Mouse (Mus musculus) heart, postnatal 0 days (tissue): Measurements from ENCODE around the gene Syt11. TPM values are rescaled to one million over a fixed set of nuclear protein-coding genes. Genes with fewer than 3 reads are reported as not detected.

Experiments
- ATAC-seq: fragments of 200-750 bp; cut with Nextera tagmentation; 2 replicates; pipeline ENCODE4 v1.8.0; 2017; ENCODE audit warnings: low read depth, moderate number of reproducible peaks, moderate library complexity; ENCODE audit not compliant: insufficient read depth
- DNase-seq: peaks from one replicate; pipeline ENCODE4 v3.0.0-alpha.2; 2016; ENCODE audit warnings: low spot score
- H3K27ac ChIP-seq: fragments of 300-500 bp; sonication (generic); 2 replicates; pipeline ENCODE4 v1.5.1; 2014; ENCODE audit warnings: low read depth, mild to moderate bottlenecking
- H3K27me3 ChIP-seq: fragments of 300-500 bp; sonication (generic); 2 replicates; pipeline ENCODE4 v1.6.1; 2014; ENCODE audit warnings: low read length, mixed read lengths; ENCODE audit not compliant: control insufficient read depth, insufficient read depth
- H3K36me3 ChIP-seq: fragments of 300-500 bp; sonication (generic); replicated peaks from 2 replicates; pipeline ENCODE4 v1.6.1; 2014; ENCODE audit warnings: low read length, mixed read lengths; ENCODE audit not compliant: control insufficient read depth, insufficient read depth
- H3K4me1 ChIP-seq: fragments of 300-500 bp; sonication (generic); 2 replicates; pipeline ENCODE4 v1.6.1; 2014; ENCODE audit warnings: antibody characterized with exemption; ENCODE audit not compliant: control insufficient read depth, insufficient read depth
- H3K4me2 ChIP-seq: fragments of 300-500 bp; sonication (generic); 2 replicates; pipeline ENCODE4 v1.6.1; 2014; ENCODE audit warnings: low read depth, mild to moderate bottlenecking, low read length, moderate library complexity
- H3K4me3 ChIP-seq: fragments of 300-500 bp; sonication (generic); 2 replicates; pipeline ENCODE4 v1.5.1; 2014; ENCODE audit warnings: low read depth, low read length
- H3K9ac ChIP-seq: fragments of 300-500 bp; sonication (generic); replicated peaks from 2 replicates; pipeline ENCODE4 v1.6.1; 2014; ENCODE audit warnings: low read depth, low read length, mixed read lengths
- H3K9me3 ChIP-seq: fragments of 300-500 bp; sonication (generic); replicated peaks from 2 replicates; pipeline ENCODE4 v1.6.1; 2016; ENCODE audit warnings: low read length; ENCODE audit not compliant: control insufficient read depth
- CTCF ChIP-seq: IDR thresholded peaks from 2 replicates; pipeline ENCODE4 v1.5.1; 2016; ENCODE audit warnings: antibody characterized with exemption, control low read depth, low read depth
- EP300 ChIP-seq: IDR thresholded peaks from 2 replicates; pipeline ENCODE4 v1.6.1; 2016; ENCODE audit warnings: antibody characterized with exemption, low read depth
- WGBS: fragments of 180-500 bp; shearing (Covaris S2); extraction: QIAGEN DNeasy Blood & Tissue Kit; methylation state at CpG from one replicate; pipeline ENCODE4 v1.1.7; 2014; 5-methylcytosine and 5-hydroxymethylcytosine counted together
- polyA plus RNA-seq: library from polyadenylated mRNA; unstranded; fragments of >200 nt; fragmentation: Nextera tagmentation; extraction: Ambion mirVana; gene quantifications from 2 replicates; pipeline ENCODE4 v1.2.1, GENCODE M21; 2015
- total RNA-seq: library from RNA; depleted of rRNA; stranded (reverse); fragments of >200 nt; gene quantifications from 2 replicates; pipeline ENCODE4 v1.2.3, GENCODE M21; 2014; ENCODE audit warnings: low replicate concordance; rRNA removed

The Syt11 gene
- total and polyA plus RNA-seq, 2 experiments from 2014 or later: 3.2 to 3.5 TPM

GRCm38 (mm10) chr3:88713709-88714108, 61.3 kb downstream of the Syt11 start:
- Histone ChIP-seq H3K4me1 (peaks cover 10% of the 10 kb centered on the region), H3K4me2 (no peak overlapping the region), H3K27ac (no peak overlapping the region), H3K36me3 (peaks cover 51% of the 10 kb centered on the region), H3K9me3 (no peaks in the 10 kb centered on the region), H3K27me3 (no peaks in the 10 kb centered on the region), H3K4me3 (no peak overlapping the region), H3K9ac (no peak overlapping the region)
- no peak for ATAC-seq
- 94% methylated on average over 4 of the region's 4 CpGs for WGBS
- DNase-seq: no peak
- TF ChIP-seq CTCF (no peak), EP300 (no peak)

- TF ChIP-seq EP300 (peak; percentile 97), CTCF (no peak)
- DNase-seq (peak; percentile 81), ATAC-seq (peak; percentile 89)
- Histone ChIP-seq H3K4me1 (peaks cover 9% of the 10 kb centered on the region; the same call in 1 of the 2 replicates), H3K27ac (peak overlapping the region; percentile 77), H3K4me3 (no peak overlapping the region), H3K36me3 (peaks cover 84% of the 10 kb centered on the region), H3K9ac (no peak overlapping the region), H3K27me3 (no peaks in the 10 kb centered on the region), H3K4me2 (no peak overlapping the region), H3K9me3 (no peaks in the 10 kb centered on the region)
- 19% methylated on average over 3 of the region's 3 CpGs for WGBS
Measured at GRCm38 (mm10) chr3:88701222-88701621, 73.7 kb downstream of the Syt11 start.

GRCm38 (mm10) chr3:88700247-88700646, 74.7 kb downstream of the Syt11 start:
- H3K27ac ChIP-seq: peak overlapping the region; percentile 77
- TF ChIP-seq EP300 (no peak), CTCF (no peak)
- no peaks in the 10 kb centered on the region for H3K27me3 ChIP-seq
- H3K9ac ChIP-seq: no peak overlapping the region
- H3K4me2 ChIP-seq: no peak overlapping the region
- H3K4me3 ChIP-seq: no peak overlapping the region
- peaks cover 88% of the 10 kb centered on the region for H3K36me3 ChIP-seq
- no peaks in the 10 kb centered on the region for H3K9me3 ChIP-seq
- WGBS: 75% methylated on average over 3 of the region's 3 CpGs
- ATAC-seq (no peak), DNase-seq (no peak)
- H3K4me1 ChIP-seq: peaks cover 9% of the 10 kb centered on the region; the same call in 1 of the 2 replicates

GRCm38 (mm10) chr3:88698834-88699233, 76.1 kb downstream of the Syt11 start:
- peaks cover 88% of the 10 kb centered on the region for H3K36me3 ChIP-seq

GRCm38 (mm10) chr3:88698051-88698450, 76.9 kb downstream of the Syt11 start:
- no peaks in the 10 kb centered on the region for H3K9me3 ChIP-seq
- H3K27ac ChIP-seq: no peak overlapping the region
- DNase-seq: no peak
- peaks cover 9% of the 10 kb centered on the region; the same call in 1 of the 2 replicates for H3K4me1 ChIP-seq
- peaks cover 87% of the 10 kb centered on the region for H3K36me3 ChIP-seq
- H3K4me2 ChIP-seq: no peak overlapping the region
- TF ChIP-seq EP300 (no peak), CTCF (no peak)
- ATAC-seq: no peak
- no peaks in the 10 kb centered on the region for H3K27me3 ChIP-seq
- H3K4me3 ChIP-seq: no peak overlapping the region
- 96% methylated on average over 1 of the region's 1 CpGs for WGBS
- no peak overlapping the region for H3K9ac ChIP-seq

More at GRCm38 (mm10) chr3:88698834-88699233, 76.1 kb downstream of the Syt11 start:
- Histone ChIP-seq H3K4me2 (no peak overlapping the region), H3K9me3 (no peaks in the 10 kb centered on the region), H3K27ac (no peak overlapping the region), H3K4me1 (peaks cover 9% of the 10 kb centered on the region; the same call in 1 of the 2 replicates), H3K9ac (no peak overlapping the region), H3K4me3 (no peak overlapping the region), H3K27me3 (no peaks in the 10 kb centered on the region)
- ATAC-seq: no peak
- TF ChIP-seq EP300: no peak
- no peak for DNase-seq
- 92% methylated on average over 6 of the region's 6 CpGs for WGBS

GRCm38 (mm10) chr3:88695545-88695944, 79.4 kb downstream of the Syt11 start:
- DNase-seq (no peak), ATAC-seq (no peak)
- H3K27ac ChIP-seq: no peak overlapping the region
- no peaks in the 10 kb centered on the region for H3K9me3 ChIP-seq
- no peak overlapping the region for H3K4me2 ChIP-seq
- no peak overlapping the region for H3K4me3 ChIP-seq
- H3K36me3 ChIP-seq: peaks cover 96% of the 10 kb centered on the region
- no peak overlapping the region for H3K9ac ChIP-seq
- peaks cover 4% of the 10 kb centered on the region; the same call in 1 of the 2 replicates for H3K4me1 ChIP-seq
- TF ChIP-seq EP300: no peak
- TF ChIP-seq CTCF: no peak
- H3K27me3 ChIP-seq: no peaks in the 10 kb centered on the region

Other genes with a start within 250 kb of the Syt11 start
- gene Mex3a, start 242.8 kb downstream of the Syt11 start, total RNA-seq: 6.0 and 9.7 TPM in 2 replicates
- gene Mex3a, start 242.8 kb downstream of the Syt11 start, polyA plus RNA-seq: 2.6 and 2.7 TPM in 2 replicates
- 0.39 and 2.5 TPM in 2 replicates for gene Rab25, start 226.9 kb downstream of the Syt11 start, total RNA-seq
- gene Rab25, start 226.9 kb downstream of the Syt11 start, polyA plus RNA-seq: 0.16 TPM in 1 of 2 replicates, not detected in the other
- gene Lamtor2, start 222.1 kb downstream of the Syt11 start, total RNA-seq: 3.6 and 34.6 TPM in 2 replicates
- gene Lamtor2, start 222.1 kb downstream of the Syt11 start, polyA plus RNA-seq: 131 and 136 TPM in 2 replicates
- 74.9 and 82.4 TPM in 2 replicates for gene Ubqln4, start 221.4 kb downstream of the Syt11 start, total RNA-seq
- 18.3 and 19.0 TPM in 2 replicates for gene Ubqln4, start 221.4 kb downstream of the Syt11 start, polyA plus RNA-seq
- 246 and 286 TPM in 2 replicates for gene Ssr2, start 199.3 kb downstream of the Syt11 start, total RNA-seq
- 144 and 146 TPM in 2 replicates for gene Ssr2, start 199.3 kb downstream of the Syt11 start, polyA plus RNA-seq
- gene Arhgef2, start 169.2 kb downstream of the Syt11 start, total RNA-seq: 81.1 and 146 TPM in 2 replicates
- gene Arhgef2, start 169.2 kb downstream of the Syt11 start, polyA plus RNA-seq: 52.2 and 56.1 TPM in 2 replicates
- gene Rxfp4, start 122.0 kb downstream of the Syt11 start, total RNA-seq: not detected in 2 replicates
- not detected in 2 replicates for gene Rxfp4, start 122.0 kb downstream of the Syt11 start, polyA plus RNA-seq
- gene Khdc4, start 89.4 kb downstream of the Syt11 start, total RNA-seq: 96.2 and 102 TPM in 2 replicates
- gene Khdc4, start 89.4 kb downstream of the Syt11 start, polyA plus RNA-seq: 44.4 and 46.2 TPM in 2 replicates
- 65.8 and 82.6 TPM in 2 replicates for gene Rit1, start 58.3 kb downstream of the Syt11 start, total RNA-seq
- gene Rit1, start 58.3 kb downstream of the Syt11 start, polyA plus RNA-seq: 85.4 and 119 TPM in 2 replicates
- gene Gon4l, start 60.1 kb upstream of the Syt11 start, total RNA-seq: 16.3 and 18.4 TPM in 2 replicates
- gene Gon4l, start 60.1 kb upstream of the Syt11 start, polyA plus RNA-seq: 3.8 and 4.2 TPM in 2 replicates
- gene Msto1, start 138.8 kb upstream of the Syt11 start, total RNA-seq: 49.2 and 51.9 TPM in 2 replicates
- 35.2 and 36.6 TPM in 2 replicates for gene Msto1, start 138.8 kb upstream of the Syt11 start, polyA plus RNA-seq
- gene Ash1l, start 175.5 kb upstream of the Syt11 start, total RNA-seq: 17.1 and 17.6 TPM in 2 replicates
- gene Ash1l, start 175.5 kb upstream of the Syt11 start, polyA plus RNA-seq: 9.7 and 10.1 TPM in 2 replicates
- gene Dap3, start 176.0 kb upstream of the Syt11 start, total RNA-seq: 79.5 and 98.6 TPM in 2 replicates
- 152 and 155 TPM in 2 replicates for gene Dap3, start 176.0 kb upstream of the Syt11 start, polyA plus RNA-seq